Mouse (Mus musculus): Measurements from ENCODE around the gene Ing4.

DNA sequence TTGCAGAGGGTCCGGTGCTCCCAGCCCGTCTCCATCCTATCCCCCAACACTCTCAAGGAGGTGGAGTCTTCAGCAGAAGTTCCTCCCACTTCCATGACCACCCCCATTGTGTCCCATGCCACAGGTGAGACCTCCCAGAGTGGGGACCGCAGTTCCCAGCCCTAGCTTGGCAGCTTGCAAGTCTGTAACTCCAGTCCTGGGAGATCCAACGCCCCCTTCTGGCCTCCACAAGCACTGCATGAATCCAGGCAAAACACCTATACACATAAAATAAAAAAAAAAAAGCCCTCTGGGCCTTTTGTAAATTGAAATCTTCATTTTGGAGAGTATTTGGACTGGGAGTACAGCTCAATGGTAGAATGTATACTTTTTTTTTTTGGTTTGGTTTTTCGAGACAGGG, 11.7 kb downstream of the Ing4 start:
- TF ChIP-seq POLR2A (IDR thresholded peaks at IDR 0.05; ENCODE audit: insufficient read depth, low read depth, low read length) (no peak), CTCF (IDR thresholded peaks at IDR 0.05; ENCODE audit: insufficient read depth, low read depth, low read length) (peak; percentile 48; the same call in 1 of the 2 replicates)

Measured in olfactory bulb, adult 2 months (tissue).